In the genomic region with DNA sequence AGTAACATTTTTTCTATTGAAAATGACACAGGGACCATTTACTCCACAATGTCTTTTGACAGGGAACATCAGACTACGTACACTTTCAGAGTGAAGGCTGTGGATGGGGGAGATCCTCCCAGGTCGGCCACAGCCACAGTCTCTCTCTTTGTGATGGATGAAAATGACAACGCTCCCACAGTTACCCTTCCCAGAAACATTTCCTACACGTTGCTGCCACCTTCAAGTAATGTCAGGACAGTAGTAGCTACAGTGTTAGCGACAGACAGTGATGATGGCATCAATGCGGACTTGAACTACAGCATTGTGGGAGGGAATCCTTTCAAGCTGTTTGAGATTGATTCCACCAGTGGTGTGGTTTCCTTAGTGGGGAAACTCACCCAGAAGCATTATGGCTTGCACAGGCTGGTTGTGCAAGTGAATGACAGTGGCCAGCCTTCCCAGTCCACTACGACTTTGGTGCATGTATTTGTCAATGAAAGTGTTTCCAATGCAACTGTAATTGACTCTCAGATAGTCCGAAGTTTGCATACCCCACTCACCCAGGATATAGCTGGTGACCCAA, we compare ENCODE assay signal across 10 mouse cellular contexts. TPM values are rescaled to one million over a fixed set of nuclear protein-coding genes. Genes with fewer than 3 reads are reported as not detected.
DNase-seq lines count a peak whose midpoint lies in the region; ATAC-seq lines count a peak whose summit lies in the region.
"Had no signal": no experiment of that assay in that cellular context is flagged by ENCODE, and none has a peak within 500 bp of the region (broad histone marks: within the 10 kb centered on the region; RNA-seq: fewer than 3 reads in every experiment).

No protein-coding gene starts in this region.

- H3K36me3 ChIP-seq in heart, embryonic 15.5 days, result no peaks in the 10 kb centered on the region
- H3K36me3 ChIP-seq in liver, embryonic 15.5 days (replicated peaks), result no peaks in the 10 kb centered on the region

- DNase-seq in right cerebral cortex, postnatal 25 days, result peak; percentile 22
- no peak for DNase-seq in right cerebral cortex, postnatal 14 days
- no peak for DNase-seq in ovary, postnatal 10 days (ENCODE audit: low spot score)
- DNase-seq in testis, postnatal 10 days (ENCODE audit: low spot score), result no peak
- DNase-seq: gastrocnemius, postnatal 25 days; thymus, postnatal 25 days had no signal

- peak overlapping the region; percentile 82 for H3K9ac ChIP-seq in heart, embryonic 15.5 days
- no peak overlapping the region for H3K9ac ChIP-seq in liver, embryonic 15.5 days

- H3K4me3 ChIP-seq in heart, embryonic 15.5 days, result peak overlapping the region; percentile 68
- no peak overlapping the region for H3K4me3 ChIP-seq in liver, embryonic 15.5 days (replicated peaks)

- ATAC-seq in heart, embryonic 15.5 days (replicated peaks; ENCODE audit: insufficient number of reproducible peaks, insufficient read depth, low FRiP score, low read depth), result no peak
- ATAC-seq in liver, embryonic 15.5 days (ENCODE audit: insufficient read depth), result no peak
- ATAC-seq in inflammation-experienced regulatory T-cells, adult 6 months, result no peak

- no peaks in the 10 kb centered on the region for H3K9me3 ChIP-seq in heart, embryonic 15.5 days (replicated peaks)
- H3K9me3 ChIP-seq in liver, embryonic 15.5 days (replicated peaks), result no peaks in the 10 kb centered on the region

- 19% methylated on average over 8 of the region's 8 CpGs for WGBS in heart, embryonic 15.5 days
- WGBS in liver, embryonic 15.5 days (ENCODE audit: insufficient replicate concordance), result 30% methylated on average over 8 of the region's 8 CpGs

- H3K27me3 ChIP-seq in heart, embryonic 15.5 days, result no peaks in the 10 kb centered on the region
- H3K27me3 ChIP-seq in liver, embryonic 15.5 days, result peaks cover 64% of the 10 kb centered on the region

- peak overlapping the region; percentile 91 for H3K4me2 ChIP-seq in heart, embryonic 15.5 days
- H3K4me2 ChIP-seq in liver, embryonic 15.5 days, result peak overlapping the region; percentile 88

- H3K4me1 ChIP-seq in heart, embryonic 15.5 days (replicated peaks), result 0 out of 2 replicates have a peak, but pooled peaks cover 12% of the 10 kb centered on the region
- H3K4me1 ChIP-seq in liver, embryonic 15.5 days (replicated peaks), result peaks cover 51% of the 10 kb centered on the region

- peak overlapping the region; percentile 95; the same call in 1 of the 2 replicates for H3K27ac ChIP-seq in heart, embryonic 15.5 days
- no peak overlapping the region for H3K27ac ChIP-seq in liver, embryonic 15.5 days (replicated peaks)
- H3K27ac ChIP-seq: macrophage had no signal

RNA-seq across cellular contexts. Expression of a gene that starts 3.5 kb away (rescaled TPM):
- 21.1 and 21.8 TPM in 2 replicates for polyA plus RNA-seq in heart, embryonic 15.5 days (2015; fragmentation: Nextera tagmentation; extraction: Ambion mirVana)
- polyA plus RNA-seq in liver, embryonic 15.5 days (2015; fragmentation: Nextera tagmentation; extraction: Ambion mirVana), result 0.29 and 0.40 TPM in 2 replicates
- polyA plus RNA-seq in inflammation-experienced regulatory T-cells, adult 6 months (2017; shearing (Covaris generic)), result not detected

Comparison
In these comparisons a context has a peak if more than half of its experiments do, and no peak if none do; other contexts are left out.
1. RNA of a gene that starts 3.5 kb away (polyA plus RNA-seq): 21.1 to 21.8 TPM in heart, embryonic 15.5 days; 0.29 to 0.40 TPM in liver, embryonic 15.5 days and not detected in inflammation-experienced regulatory T-cells, adult 6 months; every median in the first group is over 10 times any median in the second.